Mouse (Mus musculus) heart, postnatal 4 days (tissue): ENCODE measurements around the gene Pou3f4. TPM values are rescaled to one million over a fixed set of nuclear protein-coding genes. Genes with fewer than 3 reads are reported as not detected.
"Not testable (repeated sequence)": the region's sequence is repeated elsewhere in the genome, so short reads cannot be mapped to it uniquely, and the experiment has no call there.

ENCODE experiments used
- DNase-seq: peaks from one replicate; pipeline ENCODE4 v3.0.0; 2021
- total RNA-seq, 2 experiments: library from RNA; stranded (reverse); gene quantifications; 2 replicates each; pipeline ENCODE4 v1.2.3; 2021

Gene Pou3f4
- total RNA-seq: not detected

DNA sequence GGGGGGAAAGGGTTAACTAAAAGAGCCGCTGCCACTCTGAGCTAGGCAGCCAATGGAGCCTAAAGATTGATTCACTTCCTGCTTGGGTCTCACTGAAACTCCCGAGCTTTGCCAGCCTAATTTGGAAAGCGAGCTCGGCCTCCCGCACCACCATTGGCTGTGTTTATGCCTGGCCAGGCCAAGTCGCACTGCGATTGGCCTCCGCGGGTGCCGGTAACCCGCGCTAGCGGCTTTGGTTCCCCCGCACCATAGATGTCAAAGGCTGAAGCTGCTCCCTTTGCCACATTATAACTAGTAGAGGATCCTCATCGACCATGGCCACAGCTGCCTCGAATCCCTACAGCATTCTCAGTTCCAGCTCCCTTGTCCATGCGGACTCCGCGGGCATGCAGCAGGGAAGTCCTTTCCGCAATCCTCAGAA lies at the start of gene Pou3f4:
Gene Pou3f4, plus strand, starts transcription at position 130 of the 421 bp plus-strand sequence.
- DNase-seq: peak; percentile 70

DNA sequence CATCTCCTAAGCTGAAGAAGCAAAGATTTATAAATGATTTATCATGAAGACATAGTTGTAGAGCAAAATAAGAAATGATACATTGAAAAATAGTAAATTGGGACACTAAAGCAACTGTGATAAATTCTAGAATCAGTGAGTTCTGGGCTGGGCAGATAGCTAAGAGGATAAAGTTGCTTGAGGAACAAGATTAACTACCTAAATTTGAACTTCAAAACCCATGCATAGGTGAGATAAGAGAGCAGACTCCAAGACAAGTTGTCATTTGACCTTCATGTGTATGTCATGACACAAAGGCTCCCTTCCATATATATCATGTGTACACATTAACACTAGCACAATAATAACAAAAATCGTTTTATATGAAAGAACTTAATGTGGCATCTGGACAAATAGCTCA lies 48.1 kb upstream of the Pou3f4 start:
- DNase-seq: no peak

DNA sequence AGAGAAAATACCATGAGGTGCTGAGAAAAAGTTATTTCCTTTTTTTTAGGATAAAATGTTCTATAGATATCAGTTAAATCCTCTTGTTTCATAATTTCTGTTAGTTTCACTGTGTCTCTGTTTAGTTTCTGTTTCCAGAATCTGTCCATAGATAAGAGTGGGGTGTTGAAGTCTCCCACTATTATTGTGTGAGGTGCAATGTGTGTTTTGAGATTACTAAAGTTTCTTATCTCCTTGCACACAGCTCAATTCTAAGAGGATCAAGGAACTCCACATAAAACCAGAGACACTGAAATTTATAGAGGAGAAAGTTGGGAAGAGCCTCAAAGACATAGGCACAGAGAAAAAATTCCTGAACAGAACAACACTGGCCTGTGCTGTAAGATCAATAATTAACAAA lies 39.3 kb upstream of the Pou3f4 start:
- not testable (repeated sequence) for DNase-seq

DNA sequence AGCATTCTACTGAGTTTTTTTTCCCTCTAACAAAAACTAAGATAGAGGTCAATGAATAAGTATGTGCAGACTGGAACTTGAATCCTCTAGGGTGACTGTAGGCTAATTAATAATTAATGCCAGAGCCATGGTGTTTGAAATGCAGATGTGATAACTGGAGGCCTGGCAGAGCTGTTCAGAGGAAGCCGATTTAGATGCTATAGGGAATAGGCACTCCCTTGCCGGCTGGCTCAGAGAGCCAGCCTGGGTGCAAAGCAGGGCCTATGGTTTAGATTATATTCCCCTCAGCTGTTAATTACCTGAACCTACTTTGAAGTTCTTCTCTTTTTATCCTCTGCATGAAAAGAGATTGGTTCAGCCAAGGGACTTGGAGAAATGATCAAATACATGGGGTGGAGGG lies 11.6 kb upstream of the Pou3f4 start:
- no peak for DNase-seq

DNA sequence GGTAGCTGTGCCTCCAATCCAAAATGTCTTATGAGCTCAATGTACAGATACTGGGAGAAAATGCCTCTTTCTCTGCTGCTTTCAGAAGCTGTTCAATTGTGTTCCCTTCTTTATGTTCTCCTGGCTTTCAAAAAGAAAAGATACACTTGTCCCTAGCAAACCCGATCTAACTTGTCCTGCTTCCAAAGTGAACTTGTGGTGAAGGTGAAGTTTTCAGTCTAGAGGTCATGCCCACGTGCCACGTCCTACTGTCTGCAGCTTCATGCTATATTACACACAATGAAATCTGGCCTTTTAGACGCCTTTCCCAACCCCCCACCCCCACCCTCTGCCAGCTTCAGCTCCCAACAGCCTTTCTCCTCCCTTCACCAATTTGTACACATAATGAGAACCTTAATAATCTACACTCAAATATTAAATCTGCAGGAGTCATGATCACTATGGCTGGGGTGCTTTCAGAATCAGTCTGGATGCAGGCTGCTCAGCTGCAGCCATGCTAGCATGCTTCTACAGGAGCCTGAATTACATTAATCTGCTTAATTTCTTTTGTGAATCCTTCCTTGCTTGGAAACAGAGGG lies 4.0 kb upstream of the Pou3f4 start:
- DNase-seq: no peak

DNA sequence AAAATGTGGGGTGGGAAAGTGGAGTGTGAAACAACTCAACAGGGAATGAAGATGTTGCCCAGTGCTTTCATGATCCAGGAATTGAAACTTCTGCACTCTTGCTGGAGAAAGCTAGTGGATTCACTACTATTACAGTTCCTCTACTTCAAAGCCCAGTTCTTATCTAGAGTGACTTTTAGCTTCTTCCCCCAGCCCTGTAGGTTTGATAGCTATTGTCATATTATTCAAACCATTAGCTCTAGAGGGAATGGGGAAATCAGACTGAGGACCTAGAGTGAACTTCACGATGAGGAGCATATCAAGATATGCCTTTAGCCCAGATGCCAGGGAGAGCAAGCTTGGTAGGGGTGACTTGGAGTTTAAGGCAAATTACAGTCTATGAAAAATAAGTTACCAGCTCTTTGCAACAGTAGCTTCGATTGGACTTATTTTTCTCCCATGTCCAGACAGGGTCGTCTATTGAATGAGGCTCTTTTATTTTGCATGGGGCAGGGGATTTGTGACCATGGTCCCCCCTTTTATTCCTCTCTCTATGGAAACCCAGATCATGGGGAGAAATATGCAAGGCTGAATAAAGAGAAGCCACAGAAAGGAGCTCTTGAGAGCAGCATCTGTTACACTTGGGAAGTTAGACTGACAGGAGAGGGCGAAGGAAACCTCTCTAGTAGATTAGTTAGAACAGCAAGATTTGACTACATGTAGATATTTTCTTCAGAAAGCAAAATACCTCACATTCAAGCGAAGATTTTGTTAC lies 3.1 kb upstream of the Pou3f4 start:
- no peak for DNase-seq

DNA sequence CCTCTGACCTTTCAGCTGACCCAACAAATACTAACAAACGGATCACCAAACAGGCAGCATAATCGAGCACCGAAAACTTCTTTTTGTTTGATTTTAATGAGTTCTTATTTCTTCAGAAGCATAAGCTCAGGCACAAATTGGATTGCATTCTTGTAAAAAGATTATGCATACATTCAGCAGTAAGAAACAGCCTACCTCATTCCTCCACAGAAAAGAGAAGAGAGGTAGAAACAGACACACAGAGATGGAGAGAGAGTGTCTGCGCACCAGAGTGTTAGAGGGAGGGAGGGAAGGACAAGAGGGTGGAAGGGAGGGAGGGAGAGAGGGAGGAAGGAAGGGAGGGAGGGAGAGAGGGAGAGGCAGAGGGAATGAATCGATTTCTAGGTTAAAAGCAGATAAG lies 2.0 kb upstream of the Pou3f4 start:
- DNase-seq: no peak

DNA sequence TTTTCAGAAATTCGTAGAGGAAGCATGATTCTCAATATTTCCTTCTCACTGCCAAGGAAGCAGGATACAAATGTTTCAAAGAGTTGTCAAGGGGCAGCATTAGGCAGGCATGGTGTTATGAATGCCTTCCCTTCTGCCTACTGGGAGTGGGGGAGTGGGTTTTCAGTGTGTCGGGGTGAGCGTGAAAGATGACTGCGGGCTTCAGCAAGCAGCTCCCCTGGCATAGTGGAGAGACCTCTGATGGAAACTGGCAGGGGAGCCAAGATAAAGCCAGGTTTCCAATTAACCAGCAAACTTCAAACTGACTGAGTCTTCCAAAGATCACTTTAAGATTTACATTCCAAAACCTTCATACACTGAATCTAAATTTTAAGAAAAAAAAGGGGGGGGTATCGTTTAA lies 679 bp upstream of the Pou3f4 start:
- DNase-seq: no peak

DNA sequence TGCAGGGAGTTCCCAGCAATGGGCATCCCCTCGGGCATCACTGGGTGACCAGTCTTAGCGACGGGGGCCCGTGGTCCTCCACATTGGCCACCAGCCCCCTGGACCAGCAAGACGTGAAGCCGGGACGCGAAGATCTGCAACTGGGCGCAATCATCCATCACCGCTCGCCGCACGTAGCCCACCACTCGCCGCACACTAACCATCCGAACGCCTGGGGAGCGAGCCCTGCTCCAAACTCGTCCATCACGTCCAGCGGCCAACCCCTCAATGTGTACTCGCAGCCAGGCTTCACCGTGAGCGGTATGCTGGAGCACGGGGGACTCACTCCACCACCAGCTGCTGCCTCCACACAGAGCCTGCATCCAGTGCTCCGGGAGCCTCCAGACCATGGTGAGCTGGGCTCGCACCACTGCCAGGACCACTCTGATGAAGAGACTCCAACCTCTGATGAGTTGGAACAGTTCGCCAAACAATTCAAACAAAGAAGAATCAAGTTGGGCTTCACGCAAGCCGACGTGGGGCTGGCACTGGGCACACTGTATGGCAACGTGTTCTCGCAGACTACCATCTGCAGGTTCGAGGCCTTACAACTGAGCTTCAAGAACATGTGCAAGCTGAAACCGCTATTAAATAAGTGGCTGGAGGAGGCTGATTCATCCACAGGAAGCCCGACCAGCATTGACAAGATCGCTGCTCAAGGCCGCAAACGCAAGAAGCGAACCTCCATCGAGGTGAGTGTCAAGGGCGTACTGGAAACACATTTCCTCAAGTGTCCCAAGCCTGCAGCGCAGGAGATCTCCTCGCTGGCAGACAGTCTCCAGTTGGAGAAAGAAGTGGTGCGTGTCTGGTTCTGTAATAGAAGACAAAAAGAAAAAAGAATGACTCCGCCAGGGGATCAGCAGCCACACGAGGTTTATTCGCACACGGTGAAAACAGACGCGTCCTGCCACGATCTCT lies 790 bp downstream of the Pou3f4 start:
- DNase-seq: no peak

DNA sequence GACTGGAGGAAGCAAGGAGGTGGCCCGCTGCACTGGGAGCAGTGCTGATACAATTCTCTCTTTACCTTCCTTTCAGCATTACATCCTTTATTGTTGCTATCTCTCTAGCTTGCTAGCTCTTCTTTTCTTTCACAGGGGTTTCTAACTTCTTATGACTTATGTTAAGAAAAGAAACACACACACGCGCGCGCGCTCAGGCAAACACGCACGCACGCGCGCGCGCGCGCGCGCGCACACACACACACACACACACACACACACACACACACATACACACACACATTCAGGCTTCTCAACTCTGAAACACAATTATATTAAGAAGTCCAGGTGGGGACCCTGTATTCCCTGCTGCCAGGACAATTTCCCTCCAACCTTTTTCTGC lies 1.5 kb downstream of the Pou3f4 start:
- DNase-seq: no peak

DNA sequence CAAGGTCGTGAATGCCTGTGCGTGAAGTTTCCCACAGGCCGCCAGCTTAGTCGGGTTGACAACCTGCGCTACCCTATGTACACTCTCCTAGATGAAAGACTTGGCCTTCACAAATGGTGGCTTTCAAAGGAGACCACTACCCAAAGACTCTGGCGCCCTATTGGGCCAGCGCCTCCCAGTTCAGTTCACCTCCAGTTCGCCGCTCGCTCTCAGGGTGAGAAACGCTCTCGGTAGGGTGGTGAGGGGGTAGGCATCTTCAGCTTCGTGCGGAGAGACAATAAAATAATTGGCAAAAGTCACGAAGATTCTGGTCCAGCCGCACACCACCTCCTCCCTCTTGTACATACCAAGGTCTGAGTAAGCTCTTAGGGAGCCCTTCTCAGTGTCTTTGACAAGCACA lies 2.5 kb downstream of the Pou3f4 start:
- no peak for DNase-seq

DNA sequence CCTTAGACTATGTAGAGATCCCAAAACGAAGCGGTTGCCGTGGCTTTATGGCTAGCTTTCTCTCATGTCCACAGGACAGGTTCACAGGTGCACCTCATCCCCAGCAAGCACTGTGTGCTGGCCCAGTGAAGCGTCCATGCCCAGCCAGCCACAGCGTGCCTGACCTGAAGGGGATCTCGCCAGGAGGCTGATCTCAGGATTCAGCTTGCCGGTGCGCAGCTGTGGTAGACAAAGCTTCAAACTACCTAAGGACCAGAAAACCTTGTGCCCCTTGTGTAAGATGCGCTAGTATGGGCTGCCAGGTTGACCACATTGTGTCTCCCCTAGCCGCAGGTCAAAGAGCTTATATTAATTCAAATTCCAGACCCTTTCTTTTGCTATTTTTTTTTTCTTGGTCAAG lies 3.1 kb downstream of the Pou3f4 start:
- no peak for DNase-seq

DNA sequence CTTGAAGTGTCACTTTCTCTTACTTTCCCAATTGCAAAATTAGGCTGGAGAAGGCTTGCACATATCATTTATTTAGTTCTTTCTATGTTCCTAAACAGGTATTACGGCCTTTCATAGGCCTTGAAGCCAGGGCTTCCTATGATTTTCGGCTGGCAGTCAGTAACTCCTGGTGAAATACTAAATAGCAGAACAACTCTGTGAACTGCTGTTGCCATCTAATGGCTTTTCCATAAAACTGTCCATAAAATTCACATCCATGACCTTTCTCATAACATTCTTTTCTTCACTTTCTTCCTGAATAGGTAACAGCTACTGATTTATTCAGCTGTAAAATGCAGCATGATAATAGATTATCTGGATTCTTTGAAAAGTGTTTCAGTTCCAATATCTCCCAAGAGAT lies 23.4 kb downstream of the Pou3f4 start:
- no peak for DNase-seq

DNA sequence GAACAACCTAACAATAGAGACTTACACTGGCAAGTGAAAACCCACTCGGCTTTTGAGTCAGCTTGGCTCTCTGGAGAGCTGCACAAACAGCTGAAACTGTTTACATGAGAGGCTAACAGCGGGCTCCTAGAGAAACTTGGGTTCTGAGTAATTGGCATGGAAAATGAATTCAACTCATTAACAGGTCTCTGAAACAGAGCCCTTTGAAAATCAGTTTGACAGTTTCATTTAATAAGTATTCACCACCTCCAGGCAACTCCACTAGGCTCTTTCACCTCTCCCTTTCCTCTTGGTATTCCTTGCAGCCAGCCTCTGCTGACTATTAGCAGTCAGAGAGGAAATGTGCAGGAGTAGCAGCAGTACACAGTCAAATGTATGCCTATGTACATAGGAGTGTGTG lies 37.2 kb downstream of the Pou3f4 start:
- DNase-seq: no peak
